9 mouse cellular contexts compared by ENCODE assay signal in the genomic region with DNA sequence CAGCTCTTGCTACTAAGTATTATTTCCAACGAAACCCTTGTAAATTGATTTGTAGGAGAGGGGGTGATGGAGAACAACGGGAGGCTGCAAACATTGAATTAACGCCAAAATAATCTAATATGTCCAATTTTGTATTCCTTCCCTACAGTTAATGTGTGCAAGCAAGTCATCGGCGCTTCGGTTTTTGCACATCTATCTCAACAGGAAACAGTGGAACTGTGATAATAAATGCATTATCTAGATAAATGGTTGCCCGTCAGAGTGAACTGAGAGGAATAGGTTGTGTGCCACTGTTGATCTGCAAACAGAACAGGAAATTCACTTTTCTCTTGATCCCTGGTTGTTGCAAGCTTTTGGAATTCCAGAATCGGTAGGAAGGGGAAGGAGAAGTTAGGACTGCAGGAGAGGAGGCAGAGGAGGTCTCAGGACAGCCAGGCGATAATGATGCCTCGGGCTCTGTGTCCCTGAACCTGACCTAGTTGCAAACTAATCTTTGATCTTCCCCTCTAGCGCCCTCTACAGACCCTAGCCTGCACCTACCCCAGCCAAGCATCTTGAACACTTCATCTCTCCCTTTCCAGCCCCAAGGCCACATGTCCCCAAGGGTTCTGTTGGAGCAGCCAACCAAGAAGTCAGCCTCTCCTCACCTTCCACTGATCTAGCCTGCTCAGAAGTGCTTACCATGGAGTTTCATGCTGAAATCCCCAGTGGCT.
DNase-seq lines count a peak whose midpoint lies in the region; ATAC-seq lines count a peak whose summit lies in the region.
"Had no signal": no experiment of that assay in that cellular context is flagged by ENCODE, and none has a peak within 500 bp of the region (broad histone marks: within the 10 kb centered on the region; RNA-seq: fewer than 3 reads in every experiment).

No protein-coding gene starts in this region.

- DNase-seq in cerebellum, adult 11-12 months = peak; percentile 22
- no peak for DNase-seq in cerebellum, postnatal 4 days (ENCODE audit: low spot score in 2 of 2)
- DNase-seq in ovary, postnatal 36 days (ENCODE audit: low spot score) = peak; percentile 32
- no peak for DNase-seq in ovary, postnatal 14 days (ENCODE audit: low spot score)
- peak; percentile 61 for DNase-seq in retina, embryonic 14.5 days (ENCODE audit: low spot score)
- DNase-seq in right cerebral cortex, postnatal 25 days = no peak

- H3K4me3 ChIP-seq in forebrain, embryonic 16.5 days (replicated peaks; ENCODE audit: low read length) = no peak overlapping the region
- H3K4me3 ChIP-seq: limb, embryonic 13.5 days had no signal

- ATAC-seq in common myeloid progenitor, adult 5-6 weeks (replicated peaks; ENCODE audit: low read depth, poor library complexity, severe bottlenecking) = peak; percentile 39
- ATAC-seq in forebrain, embryonic 16.5 days = no peak

- peaks cover 10% of the 10 kb centered on the region for H3K4me1 ChIP-seq in forebrain, embryonic 16.5 days (replicated peaks; ENCODE audit: control insufficient read depth, insufficient read depth, low read length)

- WGBS in forebrain, embryonic 16.5 days = 70% methylated on average over 11 of the region's 11 CpGs

- no peak overlapping the region for H3K9ac ChIP-seq in forebrain, embryonic 16.5 days (replicated peaks; ENCODE audit: low read depth, low read length)
- H3K9ac ChIP-seq: limb, embryonic 13.5 days had no signal

- H3K36me3 ChIP-seq in forebrain, embryonic 16.5 days (ENCODE audit: control insufficient read depth, insufficient read depth) = no peaks in the 10 kb centered on the region
- H3K36me3 ChIP-seq: limb, embryonic 13.5 days had no signal

- no peaks in the 10 kb centered on the region for H3K27me3 ChIP-seq in forebrain, embryonic 16.5 days (replicated peaks; ENCODE audit: control insufficient read depth, insufficient read depth, low read length)
- H3K27me3 ChIP-seq: limb, embryonic 13.5 days had no signal

- no peak overlapping the region for H3K27ac ChIP-seq in forebrain, embryonic 16.5 days (ENCODE audit: low read length)
- H3K27ac ChIP-seq: limb, embryonic 13.5 days had no signal

- H3K9me3 ChIP-seq in forebrain, embryonic 16.5 days (ENCODE audit: control insufficient read depth, low read length) = no peaks in the 10 kb centered on the region
- H3K9me3 ChIP-seq: limb, embryonic 13.5 days had no signal

- H3K4me2 ChIP-seq in forebrain, embryonic 16.5 days (ENCODE audit: low read length) = no peak overlapping the region
- H3K4me2 ChIP-seq: limb, embryonic 13.5 days had no signal

Comparison
In these comparisons a context has a peak if more than half of its experiments do, and no peak if none do; other contexts are left out.
1. DNase-seq: peak in cerebellum, adult 11-12 months (single experiment), ovary, postnatal 36 days (single experiment) and retina, embryonic 14.5 days (single experiment); none in cerebellum, postnatal 4 days (0 of 2), ovary, postnatal 14 days (single experiment) and right cerebral cortex, postnatal 25 days (single experiment).